Mouse (Mus musculus) hindbrain, embryonic 13.5 days (tissue): ENCODE measurements around the gene Slc25a11. TPM values are rescaled to one million over a fixed set of nuclear protein-coding genes. Genes with fewer than 3 reads are reported as not detected.

ENCODE experiments used
- ATAC-seq: fragments of 200-750 bp; cut with Nextera tagmentation; 2 replicates; pipeline ENCODE4 v1.8.0; 2017; ENCODE audit warnings: moderate TSS enrichment; ENCODE audit not compliant: low FRiP score
- H3K27ac ChIP-seq: fragments of 300-500 bp; sonication (generic); 2 replicates; pipeline ENCODE4 v1.5.1; 2015; ENCODE audit warnings: inconsistent platforms, mild to moderate bottlenecking, moderate library complexity
- H3K27me3 ChIP-seq: fragments of 300-500 bp; sonication (generic); 2 replicates; pipeline ENCODE4 v1.6.1; 2015; ENCODE audit warnings: mild to moderate bottlenecking, inconsistent platforms
- H3K36me3 ChIP-seq: fragments of 300-500 bp; sonication (generic); 2 replicates; pipeline ENCODE4 v1.6.1; 2015; ENCODE audit warnings: mild to moderate bottlenecking, inconsistent platforms
- H3K4me1 ChIP-seq: fragments of 300-500 bp; sonication (generic); replicated peaks from 2 replicates; pipeline ENCODE4 v1.6.1; 2015; ENCODE audit warnings: inconsistent platforms
- H3K4me2 ChIP-seq: fragments of 300-500 bp; sonication (generic); 2 replicates; pipeline ENCODE4 v1.6.1; 2015; ENCODE audit warnings: inconsistent platforms, mild to moderate bottlenecking, moderate library complexity
- H3K4me3 ChIP-seq: fragments of 300-500 bp; sonication (generic); 2 replicates; pipeline ENCODE4 v1.5.1; 2015; ENCODE audit warnings: mild to moderate bottlenecking, inconsistent platforms
- H3K9ac ChIP-seq: fragments of 300-500 bp; sonication (generic); 2 replicates; pipeline ENCODE4 v1.6.1; 2015; ENCODE audit warnings: mild to moderate bottlenecking, inconsistent platforms
- H3K9me3 ChIP-seq: fragments of 300-500 bp; sonication (generic); 2 replicates; pipeline ENCODE4 v1.6.1; 2016; ENCODE audit warnings: inconsistent platforms
- WGBS: fragments of 180-500 bp; shearing (Covaris S2); methylation state at CpG from one replicate; pipeline ENCODE4 v1.1.7; 2015; 5-methylcytosine and 5-hydroxymethylcytosine counted together
- polyA plus RNA-seq: library from polyadenylated mRNA; unstranded; fragments of >200 nt; fragmentation: Nextera tagmentation; extraction: Ambion mirVana; gene quantifications from 2 replicates; pipeline ENCODE4 v1.2.1, GENCODE M21; 2015

The Slc25a11 gene
- polyA plus RNA-seq, 1 experiment from 2014 or later: 159 TPM

DNA sequence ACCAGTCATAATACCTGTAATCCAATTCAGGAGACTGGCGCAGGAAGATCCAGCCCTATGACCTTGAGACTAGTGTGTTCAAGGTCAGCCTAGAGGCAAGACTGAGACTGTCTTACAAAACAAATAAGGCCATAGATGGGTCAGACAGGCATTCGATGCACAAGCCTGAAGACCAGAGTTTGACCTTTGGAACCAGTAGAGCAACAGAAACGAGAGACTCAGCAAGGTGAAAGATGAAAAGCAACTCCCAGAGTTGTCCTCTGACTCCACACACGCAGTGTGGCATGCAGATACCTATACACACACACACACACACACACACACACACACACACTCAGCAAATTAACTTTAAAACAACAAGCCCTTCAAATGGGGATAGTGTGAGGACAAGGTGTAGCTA lies 20.4 kb downstream of the Slc25a11 start:
- no peaks in the 10 kb centered on the region for H3K27me3 ChIP-seq
- H3K4me3 ChIP-seq: no peak overlapping the region
- H3K4me2 ChIP-seq: no peak overlapping the region
- H3K9ac ChIP-seq: no peak overlapping the region
- H3K27ac ChIP-seq: no peak overlapping the region
- WGBS: 78% methylated on average over 4 of the region's 4 CpGs
- no peak for ATAC-seq
- H3K36me3 ChIP-seq: no peaks in the 10 kb centered on the region
- no peaks in the 10 kb centered on the region for H3K9me3 ChIP-seq
- no peaks in the 10 kb centered on the region for H3K4me1 ChIP-seq

DNA sequence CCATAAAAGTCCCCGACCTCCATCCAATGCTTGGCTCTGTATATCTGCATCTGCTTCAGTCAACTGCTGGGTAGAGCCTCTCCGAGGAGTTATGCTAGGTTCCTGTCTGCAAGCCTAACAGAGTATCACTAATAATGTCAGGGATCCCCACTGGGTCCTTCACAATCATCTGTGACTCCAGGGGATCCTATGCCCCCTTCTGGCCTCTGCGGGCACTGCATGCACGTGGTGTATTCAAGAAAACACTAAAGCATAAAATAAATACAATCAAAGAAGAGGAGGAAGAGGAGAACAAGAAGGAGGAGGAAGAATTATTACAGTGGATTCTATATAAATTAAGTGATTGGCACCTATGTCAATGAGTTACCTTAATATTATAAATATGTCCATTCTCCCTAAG lies 21.8 kb downstream of the Slc25a11 start:
- no peaks in the 10 kb centered on the region for H3K9me3 ChIP-seq
- ATAC-seq: no peak
- H3K4me1 ChIP-seq: no peaks in the 10 kb centered on the region
- no peak overlapping the region for H3K27ac ChIP-seq
- H3K4me3 ChIP-seq: no peak overlapping the region
- H3K9ac ChIP-seq: no peak overlapping the region
- no peaks in the 10 kb centered on the region for H3K27me3 ChIP-seq
- H3K4me2 ChIP-seq: no peak overlapping the region
- 50% methylated on average over 4 of the region's 4 CpGs for WGBS
- H3K36me3 ChIP-seq: no peaks in the 10 kb centered on the region

DNA sequence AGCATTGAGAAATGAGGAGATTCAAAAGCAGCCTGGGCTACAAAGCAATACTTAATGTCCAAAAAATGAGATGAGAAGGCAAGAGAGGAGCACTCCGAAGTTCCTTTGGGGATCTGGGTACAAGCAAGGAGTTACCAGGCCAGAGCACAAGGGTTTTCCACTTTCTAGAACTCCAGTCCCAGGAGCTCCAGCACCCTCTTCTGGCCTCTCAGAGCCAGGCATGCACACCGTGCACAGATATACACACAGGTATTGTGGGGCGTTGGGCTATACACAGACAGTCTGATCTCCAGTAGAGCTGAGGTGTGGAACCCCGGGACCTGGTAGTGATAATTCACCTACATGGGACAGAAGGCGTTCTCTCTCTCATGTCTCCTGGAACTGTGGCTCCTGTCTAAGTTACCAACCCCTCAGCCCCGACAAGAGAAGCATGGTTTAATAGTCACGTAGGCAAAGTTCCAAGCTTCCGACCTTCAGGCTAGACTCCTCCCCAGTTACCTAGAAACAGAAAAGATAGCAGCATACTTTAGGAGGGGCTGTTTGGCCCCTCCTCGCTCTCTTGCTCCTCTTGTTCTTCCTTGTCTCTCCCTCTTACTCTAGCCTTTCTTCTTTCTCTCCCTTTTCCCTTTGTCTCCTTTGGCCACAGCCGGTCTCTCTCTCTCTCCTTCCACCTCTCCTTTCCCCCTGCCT lies 24.1 kb downstream of the Slc25a11 start:
- Histone ChIP-seq H3K36me3 (no peaks in the 10 kb centered on the region), H3K9ac (no peak overlapping the region), H3K9me3 (no peaks in the 10 kb centered on the region), H3K4me3 (no peak overlapping the region), H3K27ac (no peak overlapping the region), H3K4me2 (no peak overlapping the region), H3K27me3 (no peaks in the 10 kb centered on the region), H3K4me1 (no peaks in the 10 kb centered on the region)
- no peak for ATAC-seq
- 85% methylated on average over 10 of the region's 10 CpGs for WGBS

DNA sequence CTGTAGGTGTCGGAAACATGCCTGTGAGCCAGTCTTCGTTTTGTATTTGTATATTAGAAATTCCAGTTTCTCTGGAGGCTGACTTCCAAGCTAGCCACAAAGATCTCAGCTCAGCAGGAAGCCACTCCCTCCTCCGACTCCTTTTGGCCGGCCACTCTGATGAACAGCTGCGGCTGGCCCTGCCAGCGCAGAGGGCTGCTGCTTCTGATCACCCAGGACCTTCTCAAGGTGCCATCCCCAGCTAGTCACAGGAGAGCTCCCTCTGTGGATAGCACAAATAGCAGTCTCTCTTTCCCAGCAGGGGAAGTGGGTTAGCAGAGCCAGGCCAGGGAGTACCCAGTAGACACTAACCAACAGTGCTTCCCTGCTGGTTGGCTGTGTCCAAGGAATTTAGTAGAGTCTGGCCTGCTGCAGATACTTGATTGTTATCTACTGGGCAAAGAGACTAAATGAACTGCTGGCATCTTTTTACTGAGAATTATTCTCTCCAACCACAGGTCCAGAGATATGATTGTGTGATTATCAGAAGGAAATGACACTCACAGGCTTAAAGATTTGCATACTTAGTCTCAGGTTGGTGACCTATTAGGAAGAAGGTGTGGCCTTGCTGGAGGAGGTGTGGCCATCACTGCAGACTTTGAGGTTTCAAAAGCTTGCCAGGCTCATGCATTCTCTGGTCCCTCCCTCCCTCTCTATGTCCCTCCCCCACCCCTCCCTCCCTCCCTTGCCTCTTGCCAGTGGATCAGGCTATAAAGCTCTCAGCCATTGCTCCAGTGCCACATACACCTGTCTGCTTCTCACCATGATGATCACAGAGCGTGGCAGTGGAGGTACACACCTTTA lies 25.1 kb downstream of the Slc25a11 start:
- no peaks in the 10 kb centered on the region for H3K27me3 ChIP-seq
- no peak overlapping the region for H3K4me3 ChIP-seq
- ATAC-seq: no peak
- no peak overlapping the region for H3K27ac ChIP-seq
- H3K36me3 ChIP-seq: no peaks in the 10 kb centered on the region
- H3K4me2 ChIP-seq: no peak overlapping the region
- peak overlapping the region; percentile 36; the same call in 1 of the 2 replicates for H3K9ac ChIP-seq
- no peaks in the 10 kb centered on the region for H3K9me3 ChIP-seq
- H3K4me1 ChIP-seq: no peaks in the 10 kb centered on the region
- WGBS: 37% methylated on average over 7 of the region's 7 CpGs

DNA sequence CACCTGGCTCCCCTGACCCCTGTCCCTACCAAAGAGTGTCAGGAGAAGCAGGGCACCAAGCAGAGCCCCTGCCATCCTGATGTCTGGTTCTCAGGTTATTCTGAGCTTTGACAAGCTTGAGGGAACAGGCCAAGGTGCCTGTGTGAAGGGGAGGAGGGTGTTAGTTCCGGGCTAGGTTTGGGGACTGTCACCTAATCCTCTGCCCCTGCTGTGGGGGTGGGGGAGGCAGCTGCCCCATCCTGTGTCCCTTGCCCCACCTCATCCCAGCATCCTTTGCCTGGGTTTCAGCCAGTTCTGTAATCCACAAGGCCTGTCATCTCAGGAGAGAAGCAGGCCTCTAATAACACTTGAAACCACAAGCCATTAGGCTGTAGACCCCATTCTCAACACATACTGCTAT lies 28.2 kb downstream of the Slc25a11 start, which contains the start of gene Chrne:
Gene Chrne, minus strand, starts transcription at position 116 of the 400 bp plus-strand sequence.
- 47% methylated on average over 1 of the region's 1 CpGs for WGBS
- no peak within 1 kb of the TSS for H3K4me2 ChIP-seq
- no peak within 1 kb of the TSS for H3K4me3 ChIP-seq
- H3K27me3 ChIP-seq: peaks cover 22% of the 10 kb centered on the region
- no peak for ATAC-seq
- H3K9ac ChIP-seq: no peak within 1 kb of the TSS
- H3K36me3 ChIP-seq: no peaks in the 10 kb centered on the region
- H3K9me3 ChIP-seq: no peaks in the 10 kb centered on the region
- no peak within 1 kb of the TSS for H3K27ac ChIP-seq
- peaks cover 12% of the 10 kb centered on the region for H3K4me1 ChIP-seq

DNA sequence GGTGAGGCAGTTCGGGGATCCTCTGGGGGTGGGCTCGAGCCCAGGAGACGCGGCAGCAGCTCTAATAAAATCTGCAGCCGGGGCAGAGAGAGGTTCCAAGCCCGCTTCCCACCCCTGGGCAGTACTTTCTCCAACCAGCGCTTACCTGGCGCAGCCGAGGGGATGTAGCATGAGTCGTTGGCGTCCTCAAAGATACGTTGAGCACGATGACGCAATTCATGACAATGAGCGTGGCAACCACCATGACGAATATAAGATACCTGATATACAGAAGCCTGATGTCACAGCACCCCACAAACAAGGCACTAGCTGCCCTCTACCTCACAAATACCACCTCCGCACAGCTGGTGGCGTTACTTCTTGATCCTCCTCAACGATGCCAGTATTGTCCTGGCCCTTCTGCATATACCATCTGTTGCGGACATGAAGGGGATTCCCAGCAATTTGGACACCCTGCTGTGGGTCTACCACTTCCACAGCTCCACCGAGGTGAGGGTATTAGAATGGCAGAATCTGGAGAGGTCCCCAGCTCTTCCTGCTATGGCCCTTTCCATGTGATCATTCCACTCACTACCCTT lies 31.7 kb downstream of the Slc25a11 start, which contains the start of gene 4930544D05Rik:
Gene 4930544D05Rik, plus strand, starts transcription at position 333 of the 578 bp plus-strand sequence.
- peak within 1 kb of the TSS; percentile 54 for H3K4me2 ChIP-seq
- 9% methylated on average over 21 of the region's 21 CpGs for WGBS
- peak within 1 kb of the TSS; percentile 24 for H3K4me3 ChIP-seq
- H3K9ac ChIP-seq: peak within 1 kb of the TSS; percentile 62
- H3K27me3 ChIP-seq: peaks cover 22% of the 10 kb centered on the region
- no peak within 1 kb of the TSS for H3K27ac ChIP-seq
- peaks cover 12% of the 10 kb centered on the region for H3K4me1 ChIP-seq
- no peaks in the 10 kb centered on the region for H3K9me3 ChIP-seq
- no peak; the same call in 1 of the 2 replicates for ATAC-seq
- peaks cover 29% of the 10 kb centered on the region for H3K36me3 ChIP-seq

DNA sequence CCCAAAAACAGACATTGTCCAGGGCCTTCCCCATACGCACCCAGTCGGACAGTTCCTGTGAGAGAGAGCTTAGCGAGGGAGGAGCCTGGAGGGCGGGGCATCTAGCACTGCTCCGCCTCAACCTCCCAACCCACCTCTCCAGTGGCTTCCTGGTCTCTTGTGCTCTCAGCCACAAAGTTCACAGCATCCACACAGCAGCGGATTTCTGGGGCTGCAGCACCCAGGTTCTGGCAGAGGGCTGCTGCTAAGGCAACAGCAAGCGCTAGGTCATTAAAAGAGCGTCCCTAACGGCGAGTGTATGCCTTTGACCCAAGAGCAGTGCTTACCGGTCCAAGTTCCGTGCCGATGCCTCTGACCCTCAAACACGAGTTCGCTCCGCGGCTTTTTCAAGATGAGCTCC lies 32.2 kb downstream of the Slc25a11 start:
- peaks cover 22% of the 10 kb centered on the region for H3K27me3 ChIP-seq
- H3K36me3 ChIP-seq: peaks cover 34% of the 10 kb centered on the region
- peak overlapping the region; percentile 24 for H3K4me3 ChIP-seq
- H3K4me1 ChIP-seq: peaks cover 12% of the 10 kb centered on the region
- WGBS: 2% methylated on average over 17 of the region's 17 CpGs
- peak overlapping the region; percentile 62 for H3K9ac ChIP-seq
- no peak overlapping the region for H3K27ac ChIP-seq
- no peaks in the 10 kb centered on the region for H3K9me3 ChIP-seq
- H3K4me2 ChIP-seq: peak overlapping the region; percentile 54
- ATAC-seq: peak; percentile 49; the same call in 1 of the 2 replicates

DNA sequence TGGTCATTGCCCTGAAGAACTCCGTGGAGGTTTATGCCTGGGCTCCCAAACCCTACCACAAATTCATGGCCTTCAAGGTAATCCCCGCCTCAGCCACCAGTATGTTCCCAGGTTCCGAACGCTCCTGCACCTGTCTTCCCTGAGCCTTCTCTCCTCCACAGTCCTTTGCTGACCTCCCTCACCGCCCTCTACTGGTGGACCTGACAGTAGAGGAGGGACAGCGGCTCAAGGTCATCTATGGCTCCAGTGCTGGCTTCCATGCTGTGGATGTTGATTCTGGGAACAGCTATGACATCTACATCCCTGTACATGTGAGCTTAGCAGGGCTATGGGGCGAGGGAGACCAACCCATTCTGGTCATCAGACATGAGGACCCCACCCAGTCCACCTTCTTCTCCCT lies 34.8 kb downstream of the Slc25a11 start:
- no peaks in the 10 kb centered on the region for H3K9me3 ChIP-seq
- H3K4me2 ChIP-seq: no peak overlapping the region
- H3K4me1 ChIP-seq: peaks cover 12% of the 10 kb centered on the region
- H3K27ac ChIP-seq: no peak overlapping the region
- H3K4me3 ChIP-seq: no peak overlapping the region
- 82% methylated on average over 7 of the region's 7 CpGs for WGBS
- H3K36me3 ChIP-seq: peaks cover 60% of the 10 kb centered on the region
- no peak overlapping the region for H3K9ac ChIP-seq
- peaks cover 22% of the 10 kb centered on the region for H3K27me3 ChIP-seq
- no peak for ATAC-seq

DNA sequence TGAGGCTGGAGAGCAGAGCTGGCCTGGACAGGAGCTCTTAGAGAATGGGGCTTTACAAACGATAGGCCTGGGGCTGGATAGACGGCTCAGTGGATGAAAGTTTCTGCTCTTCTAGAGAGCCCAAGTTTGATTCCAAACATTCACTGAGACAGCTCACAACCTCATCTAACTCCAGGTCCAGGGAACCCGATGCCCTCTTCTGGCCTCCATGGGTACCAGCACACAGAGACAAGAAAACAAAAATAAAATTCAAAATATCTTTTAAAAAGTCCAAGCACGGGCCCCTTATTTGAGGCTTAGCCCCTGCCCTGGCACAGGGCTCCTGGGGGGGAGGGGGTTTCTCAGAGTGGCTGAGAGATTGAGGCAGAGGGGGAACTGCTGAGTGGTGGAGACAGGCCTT lies 36.5 kb downstream of the Slc25a11 start:
- ATAC-seq: no peak
- no peaks in the 10 kb centered on the region for H3K9me3 ChIP-seq
- WGBS: 87% methylated on average over 4 of the region's 4 CpGs

DNA sequence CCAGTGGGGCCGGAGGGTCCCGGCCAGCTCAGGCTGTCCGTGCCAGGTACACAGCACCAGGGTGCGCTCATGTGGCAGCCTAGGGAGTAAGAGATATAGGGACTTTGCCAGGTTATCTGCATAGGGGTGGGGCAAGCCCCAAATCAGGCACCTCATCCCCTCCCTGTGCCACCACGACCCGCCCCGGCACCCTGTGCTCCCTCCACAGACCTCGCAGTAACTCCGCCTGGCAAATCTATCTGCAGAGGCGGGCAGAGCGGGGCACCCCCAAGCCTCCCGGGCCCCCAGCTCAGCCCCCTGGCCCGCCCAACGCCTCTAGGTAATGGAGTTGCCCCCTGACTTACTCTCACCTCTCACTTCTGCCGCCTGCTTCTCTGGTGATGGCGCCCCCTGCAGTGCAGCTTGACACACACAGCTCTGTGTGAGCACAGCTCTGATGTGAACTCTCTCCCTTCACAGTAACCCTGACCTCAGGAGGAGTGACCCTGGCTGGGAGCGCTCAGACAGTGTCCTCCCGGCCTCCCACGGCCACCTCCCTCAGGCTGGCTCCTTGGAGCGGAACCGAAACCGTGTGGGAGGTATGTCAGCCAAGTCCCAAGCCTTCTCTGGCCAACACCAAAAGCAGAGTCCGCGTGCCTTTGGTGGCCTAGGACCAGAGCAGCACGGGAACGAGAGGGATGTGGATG lies 38.8 kb downstream of the Slc25a11 start:
- H3K27ac ChIP-seq: no peak overlapping the region
- H3K4me3 ChIP-seq: no peak overlapping the region
- H3K4me2 ChIP-seq: no peak overlapping the region
- no peak for ATAC-seq
- peaks cover 99% of the 10 kb centered on the region for H3K36me3 ChIP-seq
- H3K9ac ChIP-seq: no peak overlapping the region
- H3K4me1 ChIP-seq: no peaks in the 10 kb centered on the region
- no peaks in the 10 kb centered on the region for H3K9me3 ChIP-seq
- 88% methylated on average over 26 of the region's 26 CpGs for WGBS
- H3K27me3 ChIP-seq: no peaks in the 10 kb centered on the region

More for the DNA sequence above, 36.5 kb downstream of the Slc25a11 start:
- H3K27me3 ChIP-seq: peaks cover 15% of the 10 kb centered on the region
- no peak overlapping the region for H3K4me3 ChIP-seq
- H3K4me2 ChIP-seq: no peak overlapping the region
- H3K9ac ChIP-seq: no peak overlapping the region
- peaks cover 12% of the 10 kb centered on the region for H3K4me1 ChIP-seq
- H3K36me3 ChIP-seq: peaks cover 77% of the 10 kb centered on the region
- no peak overlapping the region for H3K27ac ChIP-seq

DNA sequence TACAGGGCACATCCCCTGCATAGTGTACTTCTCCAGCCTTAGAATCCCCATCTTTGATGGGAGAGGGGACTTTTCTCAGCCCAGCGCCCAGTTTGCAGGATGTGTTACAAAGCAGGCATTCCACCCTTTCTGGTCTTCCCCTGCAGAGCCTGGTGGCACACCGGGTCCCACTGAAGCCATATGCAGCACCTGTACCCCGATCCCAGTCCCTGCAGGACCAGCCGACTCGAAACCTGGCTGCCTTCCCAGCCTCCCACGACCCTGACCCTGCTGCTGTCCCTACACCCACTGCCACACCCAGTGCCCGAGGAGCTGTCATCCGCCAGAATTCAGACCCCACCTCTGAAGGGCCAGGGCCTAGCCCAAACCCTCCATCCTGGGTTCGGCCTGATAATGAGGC lies 39.7 kb downstream of the Slc25a11 start:
- H3K9me3 ChIP-seq: no peaks in the 10 kb centered on the region
- no peak overlapping the region for H3K9ac ChIP-seq
- H3K4me2 ChIP-seq: no peak overlapping the region
- no peak for ATAC-seq
- H3K4me3 ChIP-seq: no peak overlapping the region
- H3K27me3 ChIP-seq: no peaks in the 10 kb centered on the region
- WGBS: 95% methylated on average over 9 of the region's 9 CpGs
- H3K27ac ChIP-seq: no peak overlapping the region
- no peaks in the 10 kb centered on the region for H3K4me1 ChIP-seq
- peaks cover 98% of the 10 kb centered on the region for H3K36me3 ChIP-seq

DNA sequence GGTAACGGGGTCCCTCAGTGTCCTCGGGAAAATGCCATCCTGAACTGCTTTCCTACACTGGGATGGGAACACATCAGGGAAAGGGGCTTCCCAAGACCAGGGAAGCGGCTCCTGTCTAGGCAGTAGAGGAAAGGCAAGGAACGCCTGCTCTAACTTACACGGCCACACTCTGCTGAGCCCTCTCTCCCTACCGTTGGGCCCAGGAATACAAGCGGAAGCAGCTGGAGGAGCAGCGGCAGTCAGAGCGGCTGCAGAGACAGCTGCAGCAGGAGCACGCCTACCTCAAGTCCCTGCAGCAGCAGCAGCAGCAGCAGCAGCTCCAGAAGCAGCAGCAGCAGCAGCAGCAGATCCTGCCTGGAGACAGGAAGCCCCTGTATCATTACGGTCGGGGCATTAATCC lies 40.6 kb downstream of the Slc25a11 start:
- no peak overlapping the region for H3K27ac ChIP-seq
- no peaks in the 10 kb centered on the region for H3K4me1 ChIP-seq
- WGBS: 78% methylated on average over 12 of the region's 12 CpGs
- H3K27me3 ChIP-seq: no peaks in the 10 kb centered on the region
- ATAC-seq: no peak
- peaks cover 97% of the 10 kb centered on the region for H3K36me3 ChIP-seq
- no peak overlapping the region for H3K4me2 ChIP-seq
- H3K9me3 ChIP-seq: no peaks in the 10 kb centered on the region
- H3K4me3 ChIP-seq: no peak overlapping the region
- H3K9ac ChIP-seq: no peak overlapping the region
